Mouse (Mus musculus): ENCODE data around the gene Sc5d. TPM values are rescaled to one million over a fixed set of nuclear protein-coding genes. Genes with fewer than 3 reads are reported as not detected.

Gene Sc5d
- total and polyA plus RNA-seq, 3 experiments, result 23.3 to 111 (median 77.4) TPM

DNA sequence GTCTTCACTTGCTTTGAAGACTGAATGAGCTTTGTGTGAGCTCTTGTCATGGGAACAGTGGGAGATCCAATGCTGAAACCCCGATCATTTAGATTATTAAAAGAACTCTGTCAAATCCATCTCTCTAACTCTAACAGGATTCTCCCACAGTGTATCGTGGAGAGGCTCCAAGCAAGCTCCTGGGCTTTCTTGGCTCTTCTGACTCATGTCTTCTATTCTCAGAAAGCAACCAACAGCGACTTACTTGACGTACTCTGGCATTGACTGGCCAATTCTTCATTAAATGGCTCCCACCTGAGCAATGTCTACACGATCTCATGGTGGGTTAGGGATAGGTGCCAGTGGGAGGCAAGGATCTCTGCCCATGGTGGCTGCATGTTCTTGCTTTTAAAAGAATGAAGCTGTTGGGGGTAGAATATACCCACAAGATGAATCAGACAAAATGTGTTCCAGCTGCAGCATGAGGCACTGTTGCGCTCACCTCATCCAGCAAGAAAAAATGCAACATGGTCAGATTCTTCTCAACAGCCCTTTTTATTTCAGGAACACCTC, 37.1 kb upstream of the Sc5d start:
- in situ Hi-C loops (cut with MboI; ENCODE audit: low pct_ligation_motif_present, low pct_unique_long_range_greater_than_20kb, low sequenced_read_pairs), result no loop called here
- Histone ChIP-seq H3K4me2 (ENCODE audit: insufficient read depth, low read depth, poor library complexity, severe bottlenecking) (no peak overlapping the region), H3K4me1 (ENCODE audit: control insufficient read depth in 1 of 2, insufficient read depth in 2 of 2) (no peaks in the 10 kb centered on the region), H3K79me2 (replicated peaks; ENCODE audit: control insufficient read depth, extremely low read depth, insufficient read depth, poor library complexity, severe bottlenecking) (no peaks in the 10 kb centered on the region), H3K9me3 (replicated peaks; ENCODE audit: low read length) (no peaks in the 10 kb centered on the region), H3K4me3 (replicated peaks in 1 of 3; ENCODE audit: low read depth in 2 of 3, low read length in 2 of 3, poor library complexity in 1 of 3) (no peak overlapping the region), H3K27me3 (replicated peaks) (peaks cover 2% of the 10 kb centered on the region), H3K36me3 (replicated peaks in 1 of 2; ENCODE audit: control insufficient read depth in 1 of 2, insufficient read depth in 1 of 2, low read length in 1 of 2) (no peaks in the 10 kb centered on the region), H3K9ac (ENCODE audit: insufficient read depth, low read depth) (no peak overlapping the region), H3K27ac (ENCODE audit: insufficient read depth, low read depth) (no peak overlapping the region)
- dilution Hi-C loops (cut with MboI; ENCODE audit: extremely low pct_ligation_motif_present, extremely low pct_unique_long_range_greater_than_20kb, low sequenced_read_pairs), result no loop called here
- no peak for DNase-seq (ENCODE audit: extremely low read depth)
- TF ChIP-seq RCOR1 (conservative IDR thresholded peaks at IDR 0.05; ENCODE audit: low read depth, low read length) (no peak), SMC3 (IDR thresholded peaks at IDR 0.05; ENCODE audit: low read depth, low read length) (no peak)

DNA sequence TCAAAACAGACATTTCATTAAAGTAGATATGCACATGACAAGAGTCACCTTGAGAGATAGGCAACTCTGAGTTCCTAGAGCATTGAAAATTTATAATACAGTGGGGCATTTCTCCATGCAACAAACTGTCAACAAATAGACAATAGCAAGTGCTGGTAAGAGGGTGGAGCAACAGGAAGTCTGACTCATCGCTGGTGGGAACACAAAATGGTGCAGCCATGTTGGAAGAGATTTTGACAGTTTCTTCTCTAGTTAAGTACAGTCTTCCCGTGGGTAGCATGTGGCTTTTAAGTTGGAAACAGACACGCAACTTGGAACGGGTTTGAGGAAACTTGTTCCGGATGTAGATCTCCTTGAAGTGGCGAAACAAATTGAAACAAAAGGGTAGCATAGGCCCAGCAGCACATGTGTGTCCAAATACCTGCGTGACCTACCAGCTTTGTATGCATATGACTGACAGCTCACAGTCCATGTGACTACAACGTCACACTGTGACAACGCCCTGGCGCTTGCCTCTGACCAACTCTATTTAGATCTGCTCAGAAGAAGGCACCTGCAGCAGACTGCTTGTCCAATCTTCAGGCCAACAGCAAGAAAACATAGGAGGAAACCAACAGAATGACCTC, 32.4 kb upstream of the Sc5d start:
- Histone ChIP-seq H3K36me3 (replicated peaks in 1 of 2; ENCODE audit: control insufficient read depth in 1 of 2, insufficient read depth in 1 of 2, low read length in 1 of 2) (no peaks in the 10 kb centered on the region), H3K9ac (ENCODE audit: insufficient read depth, low read depth) (no peak overlapping the region), H3K4me3 (replicated peaks in 1 of 3; ENCODE audit: low read depth in 2 of 3, low read length in 2 of 3, poor library complexity in 1 of 3) (no peak overlapping the region), H3K27ac (ENCODE audit: insufficient read depth, low read depth) (no peak overlapping the region), H3K79me2 (replicated peaks; ENCODE audit: control insufficient read depth, extremely low read depth, insufficient read depth, poor library complexity, severe bottlenecking) (no peaks in the 10 kb centered on the region), H3K4me2 (ENCODE audit: insufficient read depth, low read depth, poor library complexity, severe bottlenecking) (no peak overlapping the region), H3K4me1 (ENCODE audit: control insufficient read depth in 1 of 2, insufficient read depth in 2 of 2) (no peaks in the 10 kb centered on the region), H3K9me3 (replicated peaks; ENCODE audit: low read length) (no peaks in the 10 kb centered on the region), H3K27me3 (replicated peaks) (no peaks in the 10 kb centered on the region)
- DNase-seq (ENCODE audit: extremely low read depth), result no peak
- in situ Hi-C loops (cut with MboI; ENCODE audit: low pct_ligation_motif_present, low pct_unique_long_range_greater_than_20kb, low sequenced_read_pairs), result no loop called here
- dilution Hi-C loops (cut with MboI; ENCODE audit: extremely low pct_ligation_motif_present, extremely low pct_unique_long_range_greater_than_20kb, low sequenced_read_pairs), result no loop called here
- TF ChIP-seq KAT2A (IDR thresholded peaks at IDR 0.05; ENCODE audit: insufficient replicate concordance, low read length) (no peak), RCOR1 (conservative IDR thresholded peaks at IDR 0.05; ENCODE audit: low read depth, low read length) (no peak), JUN (IDR thresholded peaks at IDR 0.05; ENCODE audit: insufficient read depth, low read depth, low read length) (no peak), TCF12 (IDR thresholded peaks at IDR 0.05; ENCODE audit: low read depth, low read length) (no peak), ZMIZ1 (IDR thresholded peaks at IDR 0.05; ENCODE audit: low read depth, low read length) (no peak), ELF1 (IDR thresholded peaks at IDR 0.05; ENCODE audit: low read depth, low read length) (no peak), BHLHE40 (IDR thresholded peaks at IDR 0.05; ENCODE audit: low read depth, low read length) (no peak)

DNA sequence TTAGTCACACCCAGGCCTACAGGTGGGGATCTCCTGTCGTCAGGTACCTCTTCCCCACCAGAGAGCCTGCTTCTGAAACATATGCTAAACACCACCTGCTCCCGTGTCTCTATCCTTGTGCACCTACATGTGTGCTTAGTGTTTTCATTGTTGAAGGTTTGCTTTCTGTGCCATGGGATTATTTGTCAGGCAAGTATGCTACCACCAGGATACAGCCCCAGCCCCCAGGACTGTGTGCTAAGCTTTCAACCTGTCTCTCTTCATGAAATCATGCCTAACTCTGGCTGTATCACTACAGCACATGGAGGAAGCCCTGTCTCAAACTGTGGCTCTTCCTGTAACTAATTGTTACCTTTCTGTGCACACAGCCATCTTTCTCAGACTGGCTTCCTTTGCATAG, 30.1 kb upstream of the Sc5d start:
- DNase-seq (ENCODE audit: extremely low read depth), result no peak
- in situ Hi-C loops (cut with MboI; ENCODE audit: low pct_ligation_motif_present, low pct_unique_long_range_greater_than_20kb, low sequenced_read_pairs), result no loop called here
- Histone ChIP-seq H3K4me3 (replicated peaks in 1 of 3; ENCODE audit: low read depth in 2 of 3, low read length in 2 of 3, poor library complexity in 1 of 3) (no peak overlapping the region), H3K4me1 (ENCODE audit: control insufficient read depth in 1 of 2, insufficient read depth in 2 of 2) (no peaks in the 10 kb centered on the region), H3K9me3 (replicated peaks; ENCODE audit: low read length) (no peaks in the 10 kb centered on the region), H3K27ac (ENCODE audit: insufficient read depth, low read depth) (no peak overlapping the region), H3K9ac (ENCODE audit: insufficient read depth, low read depth) (no peak overlapping the region), H3K79me2 (replicated peaks; ENCODE audit: control insufficient read depth, extremely low read depth, insufficient read depth, poor library complexity, severe bottlenecking) (no peaks in the 10 kb centered on the region), H3K27me3 (replicated peaks) (no peaks in the 10 kb centered on the region), H3K4me2 (ENCODE audit: insufficient read depth, low read depth, poor library complexity, severe bottlenecking) (no peak overlapping the region), H3K36me3 (replicated peaks in 1 of 2; ENCODE audit: control insufficient read depth in 1 of 2, insufficient read depth in 1 of 2, low read length in 1 of 2) (no peaks in the 10 kb centered on the region)
- TF ChIP-seq E2F4 (IDR thresholded peaks at IDR 0.05; ENCODE audit: insufficient replicate concordance, low read depth, low read length) (no peak), ZNF384 (IDR thresholded peaks at IDR 0.05; ENCODE audit: low read depth, low read length) (no peak), EP300 (IDR thresholded peaks at IDR 0.05; ENCODE audit: low read length) (no peak), BHLHE40 (IDR thresholded peaks at IDR 0.05; ENCODE audit: low read depth, low read length) (no peak), SMC3 (IDR thresholded peaks at IDR 0.05; ENCODE audit: low read depth, low read length) (no peak), JUN (IDR thresholded peaks at IDR 0.05; ENCODE audit: insufficient read depth, low read depth, low read length) (no peak), TBP (conservative IDR thresholded peaks at IDR 0.05; ENCODE audit: low read depth, low read length) (no peak), HCFC1 (IDR thresholded peaks at IDR 0.05; ENCODE audit: low read depth, low read length) (no peak), POLR2AphosphoS2 (IDR thresholded peaks at IDR 0.05; ENCODE audit: low read depth, low read length) (no peak), IRF4 (IDR thresholded peaks at IDR 0.05; ENCODE audit: low read depth, low read length) (no peak), CHD2 (IDR thresholded peaks at IDR 0.05; ENCODE audit: low read length) (no peak), MAX (IDR thresholded peaks at IDR 0.05; ENCODE audit: low read length) (no peak), ZKSCAN1 (IDR thresholded peaks at IDR 0.05; ENCODE audit: borderline replicate concordance, low read depth, low read length) (no peak), NRF1 (IDR thresholded peaks at IDR 0.05; ENCODE audit: low read depth, low read length) (no peak), USF1 (IDR thresholded peaks at IDR 0.05; ENCODE audit: low read depth, low read length) (no peak), USF2 (conservative IDR thresholded peaks at IDR 0.05; ENCODE audit: low read depth, low read length) (no peak)
- dilution Hi-C loops (cut with MboI; ENCODE audit: extremely low pct_ligation_motif_present, extremely low pct_unique_long_range_greater_than_20kb, low sequenced_read_pairs), result no loop called here
